Mouse (Mus musculus): ENCODE results near the gene Cyth4. TPM values are rescaled to one million over a fixed set of nuclear protein-coding genes. Genes with fewer than 3 reads are reported as not detected.

The Cyth4 gene
- total RNA-seq, 4 experiments from 2014 or later = 21.5 to 50.0 (median 36.0) TPM

DNA sequence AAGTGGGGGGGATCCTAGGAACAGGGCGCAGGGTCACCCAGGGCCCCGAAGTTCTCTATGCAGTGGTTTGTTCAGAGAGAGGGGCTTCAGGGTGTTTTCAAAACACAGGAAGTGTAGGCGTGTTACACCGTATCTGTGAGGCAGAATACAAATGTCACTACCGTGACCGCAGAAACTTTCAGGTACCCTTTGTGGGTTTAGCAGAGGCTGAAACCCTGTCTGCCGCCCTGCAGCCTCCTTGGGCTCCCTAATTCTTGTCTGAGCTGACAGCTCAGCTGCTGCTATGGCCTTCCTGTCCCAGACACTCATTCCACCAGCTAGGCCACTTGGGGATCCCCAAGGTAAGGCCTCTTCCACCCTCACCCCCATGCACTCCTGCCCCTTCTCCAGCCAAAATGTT lies 17.7 kb downstream of the Cyth4 start:
- DNase-seq (ENCODE audit: low spot score in 2 of 2) = no peak

- DNase-seq (ENCODE audit: low spot score in 2 of 2) = no peak
These were observed 20.1 kb downstream of the Cyth4 start for GRCm38 (mm10) chr15:78616973-78617372.

GRCm38 (mm10) chr15:78623426-78623825 lies 26.6 kb downstream of the Cyth4 start:
- DNase-seq (ENCODE audit: low spot score in 2 of 2) = peak; percentile 73 to 83

DNA sequence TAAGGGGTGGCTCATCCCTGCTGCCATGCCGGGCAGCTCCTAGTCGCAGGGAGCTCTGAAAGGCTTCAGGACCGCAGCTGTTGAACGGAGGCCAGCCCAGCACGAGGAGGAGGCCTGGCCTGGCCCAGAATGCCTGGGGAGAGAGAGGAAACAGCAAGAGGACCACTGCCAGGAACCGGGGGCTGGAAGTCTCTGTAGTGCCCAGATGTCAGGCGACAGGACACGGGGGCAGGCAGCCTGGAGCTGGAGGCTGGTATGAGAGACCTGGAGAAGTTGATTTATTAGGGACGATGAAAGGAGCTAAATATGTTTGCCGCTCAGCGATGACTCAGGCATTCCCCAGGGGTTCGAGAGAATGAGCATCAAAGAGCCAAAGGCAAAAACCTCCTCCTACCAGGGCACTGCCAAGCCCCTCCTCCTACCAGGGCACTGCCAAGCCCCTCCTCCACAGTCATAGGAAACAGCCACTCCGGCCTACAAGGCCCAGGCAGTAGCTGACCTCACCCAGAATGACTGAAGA lies 27.6 kb downstream of the Cyth4 start:
- DNase-seq (ENCODE audit: low spot score in 2 of 2) = peak; percentile 60 to 69

DNA sequence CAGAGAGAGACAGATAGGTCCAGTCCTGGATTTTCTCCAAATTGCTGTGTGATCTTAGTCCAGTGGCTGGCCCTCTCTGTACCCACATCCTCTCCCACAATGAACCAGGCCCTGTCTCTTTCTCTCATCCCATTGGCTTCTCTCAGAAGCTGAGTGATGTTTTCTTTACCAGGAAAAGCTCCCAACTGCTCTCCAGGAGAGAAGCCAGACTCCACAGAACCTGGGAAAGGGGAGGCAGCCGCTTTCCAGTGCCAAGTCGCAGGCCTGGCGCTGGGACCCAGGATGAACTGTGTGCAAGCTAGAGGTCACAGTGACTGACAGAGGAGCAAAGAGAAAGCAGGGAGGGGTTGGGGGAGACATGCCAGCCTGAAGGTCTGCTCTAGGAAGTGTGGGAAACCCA lies 28.1 kb downstream of the Cyth4 start:
- no peak for DNase-seq (ENCODE audit: low spot score in 2 of 2)

- DNase-seq (ENCODE audit: low spot score in 2 of 2) = no peak
These were observed 29.4 kb downstream of the Cyth4 start for GRCm38 (mm10) chr15:78626285-78626684.

DNA sequence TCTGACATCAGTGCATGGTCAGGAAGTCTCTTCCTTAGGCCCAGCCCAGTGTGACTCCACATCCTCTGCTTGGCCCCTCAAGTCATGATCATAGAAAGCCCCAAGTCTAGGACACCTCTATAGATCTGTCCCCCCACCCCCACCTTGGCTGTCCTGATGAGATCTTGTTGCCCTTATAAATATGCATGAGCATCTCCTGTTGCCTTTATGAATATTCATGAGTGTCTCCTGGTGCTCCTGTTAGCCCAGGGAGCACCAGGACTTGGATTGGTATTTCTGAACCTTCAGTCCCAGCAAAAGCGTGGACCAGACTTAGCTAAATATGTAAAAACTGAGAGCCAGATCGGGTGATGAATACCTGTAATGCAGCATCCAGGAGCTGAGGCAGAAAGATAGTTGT lies 35.5 kb downstream of the Cyth4 start:
- DNase-seq (ENCODE audit: low spot score in 2 of 2) = no peak

DNA sequence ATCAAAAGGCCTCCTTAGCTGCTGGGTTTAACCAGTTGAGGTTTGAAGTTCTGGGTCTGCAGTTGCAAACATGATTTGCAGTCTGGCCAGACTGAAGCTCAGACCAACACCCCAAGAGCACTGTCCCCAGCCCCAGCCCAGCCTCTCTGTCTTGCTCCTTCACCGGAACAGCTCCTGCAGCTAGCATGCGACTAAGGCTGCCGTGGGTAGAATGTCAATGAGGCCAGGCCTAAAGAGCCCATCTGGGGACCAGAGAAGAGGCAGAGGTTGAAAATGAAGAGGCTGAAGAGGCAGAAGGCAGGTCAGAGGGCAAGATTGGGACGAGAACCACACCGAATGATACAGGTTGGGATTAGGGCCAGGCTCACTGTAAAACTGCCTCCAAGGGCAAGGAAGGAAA lies 36.6 kb downstream of the Cyth4 start:
- no peak for DNase-seq (ENCODE audit: low spot score in 2 of 2)

GRCm38 (mm10) chr15:78634095-78634737 lies 37.4 kb downstream of the Cyth4 start:
- DNase-seq (ENCODE audit: low spot score in 2 of 2) = peak; percentile 64 to 66

DNA sequence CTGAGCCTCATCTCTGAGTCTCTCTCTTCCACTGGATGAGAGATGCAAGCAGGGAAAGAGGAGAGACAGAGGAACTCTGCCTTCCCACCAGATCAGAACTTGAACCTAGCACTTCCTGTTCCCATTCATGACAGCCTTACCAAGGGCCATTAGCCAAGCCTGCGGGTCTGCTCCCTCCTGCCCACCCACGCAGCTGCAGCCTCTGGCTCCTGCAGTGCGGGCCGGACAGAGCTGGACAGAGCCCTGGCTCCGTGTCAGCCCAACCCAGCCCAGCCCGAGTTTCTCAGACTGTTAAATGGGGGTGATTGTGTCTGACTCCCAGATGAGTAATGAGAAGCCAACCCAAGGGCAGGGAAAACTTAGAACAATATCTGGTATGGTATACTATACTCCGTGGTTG lies 38.4 kb downstream of the Cyth4 start:
- no peak for DNase-seq (ENCODE audit: low spot score in 2 of 2)

DNA sequence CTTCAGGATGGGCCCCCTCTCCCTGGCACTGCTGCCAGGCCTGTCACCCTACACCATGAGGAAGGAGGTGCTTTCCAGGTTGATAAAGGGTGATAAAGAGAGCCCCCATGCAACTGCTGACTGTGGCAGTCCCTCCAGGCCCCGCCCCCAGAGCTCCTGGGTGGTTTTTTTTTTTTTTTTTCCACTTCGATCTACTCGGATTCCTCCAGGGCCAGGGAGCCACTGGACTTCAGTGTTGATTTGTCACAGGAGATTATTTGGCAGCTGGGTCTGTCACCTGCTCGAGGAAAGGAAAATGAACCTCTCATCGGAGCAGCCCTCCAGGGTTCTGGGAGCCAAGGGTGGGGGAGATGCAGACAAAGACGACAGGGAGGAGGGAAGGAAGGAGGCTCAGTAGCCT lies 46.8 kb downstream of the Cyth4 start:
- DNase-seq (ENCODE audit: low spot score in 2 of 2) = no peak

GRCm38 (mm10) chr15:78644606-78645005 lies 47.8 kb downstream of the Cyth4 start:
- no peak for DNase-seq (ENCODE audit: low spot score in 2 of 2)

DNA sequence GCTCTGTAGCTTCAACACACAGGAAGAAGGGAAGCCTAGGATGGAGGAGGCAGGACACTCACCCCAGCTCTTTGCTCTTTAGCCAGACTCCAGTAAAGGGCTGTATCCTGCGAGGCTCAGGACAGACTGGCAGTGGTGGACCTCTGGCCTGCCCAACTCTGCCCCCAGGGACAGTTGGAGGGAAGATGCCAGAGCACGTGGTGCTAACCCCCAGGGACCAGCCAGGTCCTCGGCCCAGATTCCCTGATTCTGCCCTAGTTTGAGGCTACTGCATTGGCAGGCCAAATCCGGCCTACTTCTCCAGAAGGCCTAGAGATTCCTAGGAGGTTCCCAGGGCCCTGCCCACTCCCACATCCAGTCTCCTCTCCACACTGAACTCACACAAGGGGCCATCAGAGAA lies 50.9 kb downstream of the Cyth4 start:
- DNase-seq (ENCODE audit: low spot score in 2 of 2) = no peak

DNA sequence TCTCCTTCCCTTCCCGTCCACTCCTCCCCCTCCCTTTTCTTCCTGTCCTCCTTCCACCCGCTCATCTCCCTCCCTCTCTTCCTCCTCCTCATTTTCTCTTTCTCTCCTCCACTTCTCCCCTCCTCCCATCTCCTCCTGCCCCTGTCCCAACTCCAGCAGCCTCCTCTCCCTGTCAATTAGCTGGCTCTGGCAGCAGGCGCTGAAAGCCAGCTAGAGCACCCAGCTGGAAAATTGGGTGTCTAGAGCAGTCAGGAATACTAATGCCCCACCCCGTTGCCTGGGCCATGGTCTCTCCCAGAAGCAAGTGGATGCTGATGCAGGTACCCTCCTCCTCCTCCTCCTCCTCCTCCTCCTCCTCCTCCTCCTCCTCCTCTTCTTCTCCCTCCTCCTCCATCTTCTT lies 54.3 kb downstream of the Cyth4 start:
- DNase-seq (ENCODE audit: low spot score in 2 of 2) = no peak

GRCm38 (mm10) chr15:78664268-78664667 lies 67.4 kb downstream of the Cyth4 start:
- no peak for DNase-seq (ENCODE audit: low spot score in 2 of 2)

DNA sequence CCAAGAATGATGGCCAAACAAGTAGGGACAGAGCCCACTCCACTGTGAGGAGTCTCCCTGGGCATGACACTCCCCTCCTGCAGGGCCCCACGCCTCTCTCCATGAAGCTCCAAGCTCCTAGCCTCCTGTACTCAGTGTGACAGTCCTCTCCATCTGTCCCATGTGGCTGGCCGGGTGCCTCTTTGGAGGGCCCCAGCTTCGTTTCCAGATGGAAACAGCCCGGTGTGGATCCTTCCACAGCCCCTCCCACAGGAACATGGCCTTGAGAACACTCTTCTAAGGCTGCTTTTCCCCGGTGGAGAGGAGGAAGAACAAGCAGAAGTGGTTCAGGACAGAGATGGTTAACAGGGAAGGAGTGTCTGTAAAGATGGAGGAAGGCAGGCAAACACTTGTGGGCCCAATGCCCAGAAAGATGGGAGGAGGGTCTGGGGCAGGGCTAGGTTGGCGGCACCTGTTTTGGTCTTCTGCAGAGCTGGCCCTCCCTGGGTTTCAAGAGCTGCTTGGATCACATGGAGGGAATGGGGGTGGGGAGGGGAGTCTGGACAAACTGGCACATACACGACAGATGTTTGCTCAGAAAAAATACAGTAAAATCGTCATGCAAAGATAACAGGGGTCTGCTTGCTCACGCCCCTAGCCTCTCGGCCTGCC lies 72.5 kb downstream of the Cyth4 start:
- no peak for DNase-seq (ENCODE audit: low spot score in 2 of 2)

DNA sequence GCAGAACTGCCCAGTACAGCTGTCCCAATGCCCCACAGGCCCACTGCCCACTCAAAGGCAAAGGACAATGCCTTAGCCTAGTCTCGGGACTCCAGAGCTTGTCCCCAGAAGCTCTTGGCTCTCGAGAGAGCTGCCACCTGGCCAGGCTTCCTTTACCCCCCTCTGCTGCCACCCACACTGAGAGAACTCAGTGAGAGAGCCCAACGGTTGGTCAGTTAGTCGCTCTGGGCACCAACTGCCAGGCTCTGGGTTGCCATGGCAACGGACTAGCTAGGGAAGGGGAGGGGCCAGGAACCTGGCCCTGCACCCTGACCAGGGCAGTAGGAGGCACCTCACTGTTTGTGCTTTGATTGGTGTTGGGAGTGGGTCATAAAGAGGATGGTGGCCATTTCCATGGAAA lies 73.5 kb downstream of the Cyth4 start:
- no peak for DNase-seq (ENCODE audit: low spot score in 2 of 2)

Other genes with a start within 250 kb of the Cyth4 start
- not detected for gene Tex33, start 201.1 kb upstream of the Cyth4 start, total RNA-seq (2022)
- gene Tst, start 191.1 kb upstream of the Cyth4 start, total RNA-seq (2022) = 10 to 100 TPM; 36.9 to 47.4 (median 42.3) TPM
- 10 to 100 TPM; 23.1 to 38.1 (median 30.3) TPM for gene Mpst, start 190.6 kb upstream of the Cyth4 start, total RNA-seq (2022)
- 100 to 1,000 TPM; 245 to 269 (median 260) TPM for gene Kctd17, start 168.5 kb upstream of the Cyth4 start, total RNA-seq (2022)
- 1 to 10 TPM; 1.7 to 3.1 (median 2.9) TPM for gene Tmprss6, start 128.4 kb upstream of the Cyth4 start, total RNA-seq (2022)
- under 1 TPM; 0.12 to 0.50 (median 0.30) TPM for gene Il2rb, start 101.8 kb upstream of the Cyth4 start, total RNA-seq (2022)
- gene C1qtnf6, start 65.6 kb upstream of the Cyth4 start, total RNA-seq (2022) = 1 to 10 TPM; 2.1 to 3.4 (median 3.0) TPM
- 10 to 100 TPM; 25.8 to 31.9 (median 27.1) TPM for gene Sstr3, start 52.4 kb upstream of the Cyth4 start, total RNA-seq (2022)
- 10 to 100 TPM in 1 of 4 experiments, 1 to 10 TPM in 3; 1.5 to 21.5 (median 4.6) TPM for gene Rac2, start 24.3 kb upstream of the Cyth4 start, total RNA-seq (2022)
- gene Elfn2, start 121.7 kb downstream of the Cyth4 start, total RNA-seq (2022) = 100 to 1,000 TPM; 176 to 224 (median 201) TPM
- 10 to 100 TPM in 1 of 4 experiments, 1 to 10 TPM in 3; 6.5 to 11.2 (median 8.1) TPM for gene Mfng, start 176.4 kb downstream of the Cyth4 start, total RNA-seq (2022)
- 1 to 10 TPM; 6.6 to 8.2 (median 6.9) TPM for gene Card10, start 206.0 kb downstream of the Cyth4 start, total RNA-seq (2022)
- 10 to 100 TPM; 14.5 to 18.7 (median 16.2) TPM for gene Cdc42ep1, start 245.6 kb downstream of the Cyth4 start, total RNA-seq (2022)